Mouse (Mus musculus) frontal cortex, adult 2 months (tissue): ENCODE data around the gene Tent5c. TPM values are rescaled to one million over a fixed set of nuclear protein-coding genes. Genes with fewer than 3 reads are reported as not detected.

Source experiments
- DNase-seq, 2 experiments: peaks; one replicate each; pipeline ENCODE4 v3.0.0; 2022; ENCODE audit warnings: low spot score in 1 of 2; ENCODE audit errors: extremely low spot score in 1 of 2
- polyA plus RNA-seq: library from polyadenylated mRNA; depleted of rRNA; stranded (reverse); fragments of >200 nt; gene quantifications from 2 replicates; pipeline ENCODE4 v1.2.3, GENCODE M21; 2012

Tent5c gene
- polyA plus RNA-seq, 1 experiment: 1.3 TPM

- DNase-seq: peak in 1 of 2 experiments; percentile 27
These were observed 632 bp downstream of the Tent5c start for GRCm38 (mm10) chr3:100488251-100489132.

DNA sequence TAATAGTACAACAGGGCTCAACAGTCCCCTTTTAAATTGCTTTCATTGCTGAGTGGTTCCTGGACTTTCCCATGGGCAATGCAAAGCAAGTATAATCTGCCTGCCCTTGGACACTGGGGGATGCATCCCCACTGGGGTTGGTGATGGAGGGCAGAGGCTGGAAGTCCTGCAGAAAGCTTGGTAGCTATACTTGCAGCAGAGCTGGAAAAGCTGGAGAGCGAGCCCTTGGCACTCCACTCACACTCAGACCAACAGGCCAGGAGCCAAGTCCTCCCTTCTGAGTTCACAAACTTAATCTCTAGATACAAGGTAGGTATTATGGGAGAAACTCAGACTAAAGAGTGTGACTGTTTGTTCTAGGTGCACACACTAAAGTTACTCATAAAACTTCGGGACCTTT, 2.1 kb downstream of the Tent5c start:
- DNase-seq: no peak

GRCm38 (mm10) chr3:100485390-100486132, 3.6 kb downstream of the Tent5c start:
- DNase-seq: no peak

GRCm38 (mm10) chr3:100482971-100483610, 6.0 kb downstream of the Tent5c start:
- no peak for DNase-seq

DNA sequence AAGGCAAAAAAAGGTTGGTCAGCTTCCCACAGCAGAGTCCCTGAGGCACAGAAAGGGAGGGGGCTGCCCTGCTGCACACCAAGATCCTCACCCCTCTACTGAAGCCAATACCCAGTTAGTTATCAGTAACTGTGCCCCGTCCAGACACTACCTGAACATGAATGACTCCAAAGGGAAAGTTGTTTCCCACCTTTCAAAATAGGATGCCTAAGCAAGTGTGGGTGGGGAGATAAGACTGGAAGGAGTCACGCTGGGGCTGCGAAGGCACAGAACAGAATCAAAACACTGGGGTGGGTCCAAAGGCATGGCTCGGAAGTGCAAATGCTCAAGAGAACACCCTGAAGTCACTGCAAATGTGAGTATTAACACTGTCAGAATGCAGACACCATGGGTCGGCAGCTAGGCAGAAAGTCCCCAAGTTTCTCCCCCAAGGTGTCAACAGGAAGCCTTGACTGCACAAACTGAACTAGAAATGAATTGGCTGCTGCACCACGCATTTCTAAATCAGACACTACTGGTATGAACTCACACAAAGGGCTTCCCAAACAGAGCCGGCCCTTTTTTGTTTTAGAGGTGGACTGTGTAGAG, 6.7 kb downstream of the Tent5c start:
- no peak for DNase-seq

DNA sequence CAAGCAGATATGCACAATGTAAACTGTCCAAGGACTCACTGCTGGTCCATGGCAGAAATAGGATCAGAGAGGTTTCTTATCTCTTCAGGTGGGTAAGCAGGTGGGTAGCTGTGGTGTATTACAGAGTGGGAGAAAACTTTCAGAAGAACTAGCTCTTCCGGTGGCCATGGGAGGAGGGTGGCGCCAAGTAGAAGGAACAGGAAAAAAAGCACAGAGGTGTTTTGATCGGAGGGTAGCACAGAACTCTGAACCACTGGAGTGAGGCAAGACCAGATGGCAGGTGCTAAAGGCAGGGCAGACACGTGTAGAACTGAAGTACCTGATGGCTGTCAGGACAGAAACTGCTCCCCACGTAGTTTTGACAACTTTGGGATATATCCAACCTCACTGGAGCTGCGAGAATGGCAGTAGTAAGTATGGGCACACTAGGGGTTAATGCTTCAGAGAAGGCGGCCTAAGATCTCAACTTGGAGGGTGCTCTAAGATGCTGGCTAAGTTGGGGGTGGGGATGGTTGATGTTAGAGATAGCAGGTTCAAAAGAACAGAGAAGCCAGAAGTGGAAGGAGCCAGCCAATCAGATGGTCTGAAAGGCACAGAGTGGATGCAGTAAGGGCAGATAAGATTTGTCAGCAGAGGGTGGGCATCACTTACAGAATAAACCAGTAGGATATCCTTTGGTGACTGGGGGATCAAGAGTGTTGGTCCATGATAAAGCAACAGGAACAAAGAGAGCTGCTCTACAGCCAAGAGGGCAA, 8.7 kb downstream of the Tent5c start:
- no peak for DNase-seq

- no peak for DNase-seq
These were observed 14.1 kb downstream of the Tent5c start for GRCm38 (mm10) chr3:100474950-100475472.

GRCm38 (mm10) chr3:100474536-100474935, 14.6 kb downstream of the Tent5c start:
- no peak for DNase-seq

DNA sequence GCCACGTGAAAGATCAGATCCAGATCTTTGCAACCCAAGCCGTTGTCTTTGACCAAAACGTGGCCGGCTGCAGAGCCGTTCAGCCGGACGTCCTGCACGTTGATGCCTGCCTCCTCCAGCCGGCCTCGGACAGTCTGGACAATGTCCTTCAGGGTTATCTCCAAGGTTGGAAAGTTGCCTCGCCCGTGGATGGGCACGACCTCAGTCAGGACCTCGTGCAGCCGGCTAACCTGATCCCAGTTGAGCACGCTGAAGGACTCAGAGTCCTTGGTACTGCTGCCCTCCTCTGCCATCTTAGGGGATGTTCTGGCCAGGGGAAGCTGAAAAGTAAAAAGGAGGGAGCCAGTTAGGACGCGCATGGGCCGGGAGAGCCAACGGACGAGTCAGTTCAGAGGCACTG, 16.0 kb downstream of the Tent5c start:
- no peak for DNase-seq

- DNase-seq: no peak
These were observed 18.2 kb downstream of the Tent5c start for GRCm38 (mm10) chr3:100470902-100471301.

- DNase-seq: no peak
These were observed 19.0 kb downstream of the Tent5c start for GRCm38 (mm10) chr3:100470101-100470500.

DNA sequence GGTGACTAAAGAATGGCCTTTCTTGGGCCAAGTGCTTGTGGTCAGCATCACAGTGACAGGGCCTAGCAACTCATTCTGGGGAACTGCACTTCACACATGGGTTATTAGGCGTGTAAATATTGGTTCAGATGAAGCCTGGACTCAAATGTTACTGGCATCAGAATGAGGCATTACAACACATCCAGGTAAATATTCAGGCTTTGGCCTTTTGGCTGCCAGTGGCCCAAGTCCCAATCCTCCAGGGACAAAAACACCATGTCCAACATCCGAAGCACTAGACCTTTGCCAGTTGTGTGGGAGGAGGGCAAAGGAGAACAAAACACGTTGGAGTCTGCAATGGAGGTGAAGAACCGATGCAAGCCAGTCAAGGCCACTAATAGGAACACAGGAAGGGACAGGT, 22.6 kb downstream of the Tent5c start:
- no peak for DNase-seq

- DNase-seq: no peak
These were observed 24.5 kb downstream of the Tent5c start for GRCm38 (mm10) chr3:100464596-100464995.

DNA sequence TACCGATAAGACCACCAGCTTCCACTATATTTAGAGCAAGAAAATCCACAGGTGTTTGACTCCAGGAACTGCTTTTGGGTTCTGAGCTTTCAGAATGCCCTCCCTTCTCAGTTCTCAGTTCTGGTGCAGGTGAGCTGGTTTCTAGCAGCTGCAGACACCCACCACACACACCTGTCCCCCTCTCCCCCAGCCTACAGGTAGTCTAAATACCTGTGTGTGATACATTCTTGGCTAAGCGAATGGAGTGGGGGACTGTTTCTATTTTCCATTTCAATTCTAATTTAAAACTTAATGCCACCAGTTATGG, 25.2 kb downstream of the Tent5c start:
- DNase-seq: no peak

GRCm38 (mm10) chr3:100463160-100463958, 25.8 kb downstream of the Tent5c start:
- no peak for DNase-seq

DNA sequence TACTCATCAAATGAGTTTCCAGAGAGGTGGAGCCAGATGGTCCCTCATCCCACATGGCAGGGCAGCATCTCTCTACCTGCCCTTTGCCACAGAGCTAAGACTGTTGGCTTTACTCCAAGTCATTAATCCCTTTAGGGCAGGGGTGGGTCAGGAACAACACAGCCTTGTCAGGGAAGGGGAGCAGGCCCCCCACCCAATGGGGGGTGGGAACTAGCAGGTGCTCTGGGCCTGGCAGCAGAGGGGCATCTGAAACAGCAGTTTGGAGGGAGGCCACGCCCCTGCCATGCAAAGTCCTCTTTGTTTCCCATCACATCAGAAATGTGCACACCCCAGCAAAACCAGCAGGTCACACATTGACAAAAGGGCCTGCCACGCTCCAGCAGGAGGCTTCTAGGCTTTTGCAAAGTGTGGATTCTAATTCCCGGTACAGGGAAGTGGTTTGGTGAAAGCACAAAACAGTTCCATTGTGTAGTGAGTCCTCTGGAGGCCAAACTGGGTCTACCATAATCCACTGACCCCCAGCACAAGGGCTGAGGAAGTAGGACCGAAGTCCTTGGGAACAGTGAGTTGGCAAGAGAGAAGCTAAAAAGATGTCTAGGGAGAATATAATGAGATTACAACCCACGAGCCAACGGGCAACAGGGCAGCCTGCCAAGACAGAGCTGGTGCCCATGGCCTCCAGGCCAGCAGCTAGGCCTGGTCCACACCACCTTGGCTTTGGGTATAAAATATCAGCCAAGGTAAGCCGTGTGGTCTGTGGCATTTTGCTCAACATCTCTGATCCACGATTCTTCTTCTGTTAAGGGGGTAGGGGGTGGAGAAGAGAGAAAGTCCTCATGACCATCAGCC, 26.7 kb downstream of the Tent5c start:
- DNase-seq: peak in 1 of 2 experiments; percentile 18

GRCm38 (mm10) chr3:100460510-100460909, 28.6 kb downstream of the Tent5c start:
- no peak for DNase-seq

- DNase-seq: no peak
These were observed 45.2 kb downstream of the Tent5c start for GRCm38 (mm10) chr3:100443798-100444500.
